Mouse (Mus musculus) hindbrain, embryonic 15.5 days (tissue): ENCODE results near the gene Cyfip2. TPM values are rescaled to one million over a fixed set of nuclear protein-coding genes. Genes with fewer than 3 reads are reported as not detected.
A peak's percentile ranks its signal among the peaks of the same experiment; 100 is the strongest.

Source experiments
- ATAC-seq: fragments of 200-750 bp; cut with Nextera tagmentation; 2 replicates; pipeline ENCODE4 v1.8.0; 2017; ENCODE audit warnings: low read depth, moderate number of reproducible peaks, moderate TSS enrichment; ENCODE audit not compliant: low FRiP score
- H3K27ac ChIP-seq: fragments of 300-500 bp; sonication (generic); replicated peaks from 2 replicates; pipeline ENCODE4 v1.5.1; 2015; ENCODE audit warnings: mild to moderate bottlenecking, inconsistent platforms
- H3K27me3 ChIP-seq: fragments of 300-500 bp; sonication (generic); 2 replicates; pipeline ENCODE4 v1.6.1; 2015; ENCODE audit warnings: control low read depth, inconsistent platforms
- H3K36me3 ChIP-seq: fragments of 300-500 bp; sonication (generic); 2 replicates; pipeline ENCODE4 v1.6.1; 2015; ENCODE audit warnings: control low read depth, inconsistent platforms
- H3K4me1 ChIP-seq: fragments of 300-500 bp; sonication (generic); replicated peaks from 2 replicates; pipeline ENCODE4 v1.6.1; 2015; ENCODE audit warnings: control low read depth, inconsistent platforms
- H3K4me2 ChIP-seq: fragments of 300-500 bp; sonication (generic); 2 replicates; pipeline ENCODE4 v1.6.1; 2015; ENCODE audit warnings: moderate library complexity, mild to moderate bottlenecking, inconsistent platforms
- H3K4me3 ChIP-seq: fragments of 300-500 bp; sonication (generic); 2 replicates; pipeline ENCODE4 v1.5.1; 2015; ENCODE audit warnings: mild to moderate bottlenecking, inconsistent platforms
- H3K9ac ChIP-seq: fragments of 300-500 bp; sonication (generic); 2 replicates; pipeline ENCODE4 v1.6.1; 2015; ENCODE audit warnings: inconsistent platforms
- H3K9me3 ChIP-seq: fragments of 300-500 bp; sonication (generic); 2 replicates; pipeline ENCODE4 v1.6.1; 2016; ENCODE audit warnings: control low read depth, inconsistent platforms
- WGBS: fragments of 180-500 bp; shearing (Covaris S2); methylation state at CpG from one replicate; pipeline ENCODE4 v1.1.7; 2015; 5-methylcytosine and 5-hydroxymethylcytosine counted together
- polyA plus RNA-seq: library from polyadenylated mRNA; unstranded; fragments of >200 nt; fragmentation: Nextera tagmentation; extraction: Ambion mirVana; gene quantifications from 2 replicates; pipeline ENCODE4 v1.2.1, GENCODE M21; 2015

The Cyfip2 gene
- polyA plus RNA-seq, 1 experiment from 2014 or later: 95.4 TPM

- Histone ChIP-seq H3K27ac (no peak overlapping the region), H3K4me1 (peaks cover 10% of the 10 kb centered on the region), H3K9me3 (no peaks in the 10 kb centered on the region), H3K9ac (no peak overlapping the region), H3K4me2 (no peak overlapping the region), H3K27me3 (no peaks in the 10 kb centered on the region), H3K36me3 (peaks cover 44% of the 10 kb centered on the region), H3K4me3 (no peak overlapping the region)
- no peak for ATAC-seq
- 32% methylated on average over 4 of the region's 4 CpGs for WGBS
Measured at GRCm38 (mm10) chr11:46289022-46289421, 23.6 kb downstream of the Cyfip2 start.

- no peaks in the 10 kb centered on the region for H3K27me3 ChIP-seq
- H3K9ac ChIP-seq: no peak overlapping the region
- peaks cover 10% of the 10 kb centered on the region for H3K4me1 ChIP-seq
- H3K36me3 ChIP-seq: peaks cover 54% of the 10 kb centered on the region
- no peak overlapping the region for H3K27ac ChIP-seq
- no peak for ATAC-seq
- H3K4me3 ChIP-seq: no peak overlapping the region
- H3K9me3 ChIP-seq: no peaks in the 10 kb centered on the region
- H3K4me2 ChIP-seq: no peak overlapping the region
- 75% methylated on average over 5 of the region's 5 CpGs for WGBS
Measured at GRCm38 (mm10) chr11:46288091-46288490, 24.6 kb downstream of the Cyfip2 start.

GRCm38 (mm10) chr11:46286803-46287202 is 25.9 kb downstream of the Cyfip2 start:
- Histone ChIP-seq H3K4me1 (peaks cover 10% of the 10 kb centered on the region), H3K4me2 (no peak overlapping the region), H3K36me3 (peaks cover 66% of the 10 kb centered on the region), H3K9me3 (no peaks in the 10 kb centered on the region), H3K27ac (no peak overlapping the region), H3K4me3 (no peak overlapping the region), H3K9ac (no peak overlapping the region), H3K27me3 (no peaks in the 10 kb centered on the region)
- WGBS: 34% methylated on average over 6 of the region's 6 CpGs
- no peak for ATAC-seq

- Histone ChIP-seq H3K4me3 (no peak overlapping the region), H3K36me3 (peaks cover 71% of the 10 kb centered on the region), H3K9me3 (no peaks in the 10 kb centered on the region), H3K27ac (no peak overlapping the region), H3K9ac (no peak overlapping the region), H3K4me2 (no peak overlapping the region), H3K4me1 (no peaks in the 10 kb centered on the region), H3K27me3 (no peaks in the 10 kb centered on the region)
- 92% methylated on average over 6 of the region's 6 CpGs for WGBS
- ATAC-seq: no peak
Measured at GRCm38 (mm10) chr11:46283800-46284199, 28.9 kb downstream of the Cyfip2 start.

- no peak overlapping the region for H3K9ac ChIP-seq
- H3K4me1 ChIP-seq: no peaks in the 10 kb centered on the region
- H3K27me3 ChIP-seq: no peaks in the 10 kb centered on the region
- H3K36me3 ChIP-seq: peaks cover 71% of the 10 kb centered on the region
- no peak for ATAC-seq
- no peak overlapping the region for H3K4me3 ChIP-seq
- H3K27ac ChIP-seq: no peak overlapping the region
- H3K4me2 ChIP-seq: no peak overlapping the region
- no peaks in the 10 kb centered on the region for H3K9me3 ChIP-seq
- 96% methylated on average over 5 of the region's 5 CpGs for WGBS
Measured at GRCm38 (mm10) chr11:46282612-46283011, 30.0 kb downstream of the Cyfip2 start.

- no peaks in the 10 kb centered on the region for H3K27me3 ChIP-seq
- 80% methylated on average over 12 of the region's 12 CpGs for WGBS
- peaks cover 80% of the 10 kb centered on the region for H3K36me3 ChIP-seq
- no peaks in the 10 kb centered on the region for H3K9me3 ChIP-seq
- H3K27ac ChIP-seq: no peak overlapping the region
- H3K4me2 ChIP-seq: no peak overlapping the region
- ATAC-seq: no peak
- no peak overlapping the region for H3K4me3 ChIP-seq
- no peaks in the 10 kb centered on the region for H3K4me1 ChIP-seq
- H3K9ac ChIP-seq: no peak overlapping the region
Measured at GRCm38 (mm10) chr11:46278709-46279108, 34.0 kb downstream of the Cyfip2 start.

- H3K36me3 ChIP-seq: peaks cover 80% of the 10 kb centered on the region
- no peak overlapping the region for H3K4me3 ChIP-seq
- no peak for ATAC-seq
- no peaks in the 10 kb centered on the region for H3K4me1 ChIP-seq
- no peaks in the 10 kb centered on the region for H3K9me3 ChIP-seq
- no peak overlapping the region for H3K4me2 ChIP-seq
- 55% methylated on average over 5 of the region's 5 CpGs for WGBS
- no peak overlapping the region for H3K9ac ChIP-seq
- H3K27me3 ChIP-seq: no peaks in the 10 kb centered on the region
- no peak overlapping the region for H3K27ac ChIP-seq
Measured at GRCm38 (mm10) chr11:46278140-46278539, 34.5 kb downstream of the Cyfip2 start.

GRCm38 (mm10) chr11:46276778-46277177 is 35.9 kb downstream of the Cyfip2 start:
- ATAC-seq: no peak
- H3K36me3 ChIP-seq: peaks cover 79% of the 10 kb centered on the region
- 45% methylated on average over 5 of the region's 5 CpGs for WGBS

GRCm38 (mm10) chr11:46276168-46276567 is 36.5 kb downstream of the Cyfip2 start:
- Histone ChIP-seq H3K27ac (no peak overlapping the region), H3K36me3 (peaks cover 81% of the 10 kb centered on the region), H3K9me3 (no peaks in the 10 kb centered on the region), H3K4me3 (no peak overlapping the region), H3K27me3 (no peaks in the 10 kb centered on the region), H3K4me2 (no peak overlapping the region), H3K9ac (no peak overlapping the region), H3K4me1 (no peaks in the 10 kb centered on the region)
- no peak for ATAC-seq
- WGBS: 93% methylated on average over 8 of the region's 8 CpGs

More at GRCm38 (mm10) chr11:46276778-46277177, 35.9 kb downstream of the Cyfip2 start:
- Histone ChIP-seq H3K4me1 (no peaks in the 10 kb centered on the region), H3K4me3 (no peak overlapping the region), H3K9me3 (no peaks in the 10 kb centered on the region), H3K27me3 (no peaks in the 10 kb centered on the region), H3K4me2 (no peak overlapping the region), H3K9ac (no peak overlapping the region), H3K27ac (no peak overlapping the region)

GRCm38 (mm10) chr11:46275302-46275701 is 37.4 kb downstream of the Cyfip2 start:
- Histone ChIP-seq H3K4me3 (no peak overlapping the region), H3K27me3 (no peaks in the 10 kb centered on the region), H3K4me1 (no peaks in the 10 kb centered on the region), H3K36me3 (peaks cover 81% of the 10 kb centered on the region), H3K9ac (no peak overlapping the region), H3K4me2 (no peak overlapping the region), H3K27ac (no peak overlapping the region), H3K9me3 (no peaks in the 10 kb centered on the region)
- peak; percentile 75 for ATAC-seq
- 12% methylated on average over 6 of the region's 6 CpGs for WGBS

GRCm38 (mm10) chr11:46273969-46274368 is 38.7 kb downstream of the Cyfip2 start:
- peaks cover 82% of the 10 kb centered on the region for H3K36me3 ChIP-seq

GRCm38 (mm10) chr11:46272058-46272681 is 40.5 kb downstream of the Cyfip2 start:
- H3K36me3 ChIP-seq: peaks cover 77% of the 10 kb centered on the region
- no peaks in the 10 kb centered on the region for H3K4me1 ChIP-seq
- no peaks in the 10 kb centered on the region for H3K9me3 ChIP-seq
- 73% methylated on average over 8 of the region's 8 CpGs for WGBS
- no peak overlapping the region for H3K9ac ChIP-seq
- H3K4me3 ChIP-seq: no peak overlapping the region
- no peak overlapping the region for H3K4me2 ChIP-seq
- H3K27ac ChIP-seq: no peak overlapping the region
- H3K27me3 ChIP-seq: no peaks in the 10 kb centered on the region
- ATAC-seq: no peak

More at GRCm38 (mm10) chr11:46273969-46274368, 38.7 kb downstream of the Cyfip2 start:
- Histone ChIP-seq H3K4me3 (no peak overlapping the region), H3K4me1 (no peaks in the 10 kb centered on the region), H3K27ac (no peak overlapping the region), H3K4me2 (no peak overlapping the region), H3K27me3 (no peaks in the 10 kb centered on the region), H3K9me3 (no peaks in the 10 kb centered on the region), H3K9ac (no peak overlapping the region)
- no peak for ATAC-seq
- 95% methylated on average over 3 of the region's 3 CpGs for WGBS

GRCm38 (mm10) chr11:46269893-46270292 is 42.8 kb downstream of the Cyfip2 start:
- H3K9me3 ChIP-seq: no peaks in the 10 kb centered on the region
- no peak overlapping the region for H3K4me2 ChIP-seq
- no peak overlapping the region for H3K4me3 ChIP-seq
- ATAC-seq: no peak
- WGBS: 83% methylated on average over 3 of the region's 3 CpGs
- no peak overlapping the region for H3K27ac ChIP-seq
- no peaks in the 10 kb centered on the region for H3K27me3 ChIP-seq
- no peak overlapping the region for H3K9ac ChIP-seq
- H3K36me3 ChIP-seq: peaks cover 85% of the 10 kb centered on the region
- H3K4me1 ChIP-seq: no peaks in the 10 kb centered on the region
